Mouse (Mus musculus) hindbrain, embryonic 16.5 days (tissue): ENCODE results near the gene Nob1. TPM values are rescaled to one million over a fixed set of nuclear protein-coding genes. Genes with fewer than 3 reads are reported as not detected.

Source experiments
- ATAC-seq: fragments of 200-750 bp; cut with Nextera tagmentation; 2 replicates; pipeline ENCODE4 v1.8.0; 2017; ENCODE audit warnings: moderate TSS enrichment, moderate library complexity
- H3K27ac ChIP-seq: fragments of 300-500 bp; sonication (generic); 2 replicates; pipeline ENCODE4 v1.5.1; 2014; ENCODE audit warnings: low read depth, mild to moderate bottlenecking, control low read depth, low read length, moderate library complexity
- H3K27me3 ChIP-seq: fragments of 300-500 bp; sonication (generic); replicated peaks from 2 replicates; pipeline ENCODE4 v1.6.1; 2014; ENCODE audit warnings: low read length; ENCODE audit not compliant: control insufficient read depth, insufficient read depth
- H3K36me3 ChIP-seq: fragments of 300-500 bp; sonication (generic); 2 replicates; pipeline ENCODE4 v1.6.1; 2014; ENCODE audit warnings: mild to moderate bottlenecking, low read length, moderate library complexity, mixed read lengths; ENCODE audit not compliant: control insufficient read depth, insufficient read depth
- H3K4me1 ChIP-seq: fragments of 300-500 bp; sonication (generic); 2 replicates; pipeline ENCODE4 v1.6.1; 2014; ENCODE audit warnings: low read depth, low read length; ENCODE audit not compliant: control insufficient read depth, insufficient read depth
- H3K4me2 ChIP-seq: fragments of 300-500 bp; sonication (generic); 2 replicates; pipeline ENCODE4 v1.6.1; 2014; ENCODE audit warnings: mild to moderate bottlenecking, low read length, control low read depth, moderate library complexity
- H3K4me3 ChIP-seq: fragments of 300-500 bp; sonication (generic); 2 replicates; pipeline ENCODE4 v1.5.1; 2014; ENCODE audit warnings: mild to moderate bottlenecking, low read length, control low read depth, moderate library complexity
- H3K9ac ChIP-seq: fragments of 300-500 bp; sonication (generic); 2 replicates; pipeline ENCODE4 v1.6.1; 2014; ENCODE audit warnings: low read depth, mild to moderate bottlenecking, control low read depth, low read length, moderate library complexity
- H3K9me3 ChIP-seq: fragments of 300-500 bp; sonication (generic); 2 replicates; pipeline ENCODE4 v1.6.1; 2014; ENCODE audit warnings: mild to moderate bottlenecking, low read length, moderate library complexity; ENCODE audit not compliant: control insufficient read depth
- WGBS: fragments of 180-500 bp; shearing (Covaris S2); extraction: QIAGEN DNeasy Blood & Tissue Kit; methylation state at CpG from one replicate; pipeline ENCODE4 v1.1.7; 2014; 5-methylcytosine and 5-hydroxymethylcytosine counted together
- polyA plus RNA-seq: library from polyadenylated mRNA; unstranded; fragments of >200 nt; fragmentation: Nextera tagmentation; extraction: Ambion mirVana; gene quantifications from 2 replicates; pipeline ENCODE4 v1.2.1, GENCODE M21; 2015

Gene Nob1
- polyA plus RNA-seq, 1 experiment from 2014 or later = 64.2 TPM

- Histone ChIP-seq H3K4me3 (no peak overlapping the region), H3K27ac (no peak overlapping the region), H3K4me1 (no peaks in the 10 kb centered on the region; the same call in none of the 2 replicates), H3K27me3 (no peaks in the 10 kb centered on the region), H3K9ac (no peak overlapping the region; the same call in 1 of the 2 replicates), H3K36me3 (no peaks in the 10 kb centered on the region), H3K4me2 (no peak overlapping the region), H3K9me3 (no peaks in the 10 kb centered on the region)
- no peak for ATAC-seq
- WGBS = 61% methylated on average over 12 of the region's 12 CpGs
These were observed 27.2 kb downstream of the Nob1 start for GRCm38 (mm10) chr8:107397665-107398064.

DNA sequence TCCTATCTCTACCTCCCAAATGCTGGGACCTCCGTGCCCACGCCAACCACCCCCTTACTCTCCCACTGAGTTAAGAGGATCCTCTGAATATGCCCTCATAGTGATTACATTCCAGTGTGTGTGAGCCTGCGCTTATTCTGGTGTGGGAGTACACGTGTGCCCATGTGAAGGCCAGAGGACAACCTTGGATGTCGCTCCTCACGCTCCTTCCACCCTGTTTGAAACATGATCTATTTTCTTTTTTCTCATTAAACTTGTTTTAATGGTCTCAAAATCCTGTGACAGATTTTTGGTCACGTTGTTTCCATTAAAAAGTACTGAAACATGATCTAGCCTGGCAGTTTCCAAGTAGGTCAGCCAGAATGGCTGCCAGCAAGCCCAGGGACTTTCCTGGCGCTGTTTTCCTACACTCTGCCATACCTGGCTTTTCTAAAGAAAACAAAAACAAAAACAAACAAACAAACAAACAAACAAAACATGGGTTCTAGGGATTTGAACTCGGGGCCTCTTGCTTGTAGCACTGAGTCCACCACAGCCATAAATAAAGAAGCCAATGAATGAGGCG is 28.7 kb downstream of the Nob1 start:
- Histone ChIP-seq H3K4me1 (no peaks in the 10 kb centered on the region), H3K9ac (no peak overlapping the region), H3K9me3 (no peaks in the 10 kb centered on the region), H3K27ac (no peak overlapping the region), H3K4me2 (no peak overlapping the region), H3K4me3 (no peak overlapping the region), H3K36me3 (no peaks in the 10 kb centered on the region), H3K27me3 (no peaks in the 10 kb centered on the region)
- WGBS = 91% methylated on average over 10 of the region's 10 CpGs
- no peak for ATAC-seq

- H3K9me3 ChIP-seq = no peaks in the 10 kb centered on the region
- no peaks in the 10 kb centered on the region for H3K4me1 ChIP-seq
- H3K9ac ChIP-seq = no peak overlapping the region
- no peaks in the 10 kb centered on the region for H3K27me3 ChIP-seq
- H3K4me2 ChIP-seq = no peak overlapping the region
- no peak for ATAC-seq
- no peak overlapping the region for H3K27ac ChIP-seq
- H3K4me3 ChIP-seq = no peak overlapping the region
- no peaks in the 10 kb centered on the region for H3K36me3 ChIP-seq
These were observed 29.5 kb downstream of the Nob1 start for GRCm38 (mm10) chr8:107395397-107395796.

DNA sequence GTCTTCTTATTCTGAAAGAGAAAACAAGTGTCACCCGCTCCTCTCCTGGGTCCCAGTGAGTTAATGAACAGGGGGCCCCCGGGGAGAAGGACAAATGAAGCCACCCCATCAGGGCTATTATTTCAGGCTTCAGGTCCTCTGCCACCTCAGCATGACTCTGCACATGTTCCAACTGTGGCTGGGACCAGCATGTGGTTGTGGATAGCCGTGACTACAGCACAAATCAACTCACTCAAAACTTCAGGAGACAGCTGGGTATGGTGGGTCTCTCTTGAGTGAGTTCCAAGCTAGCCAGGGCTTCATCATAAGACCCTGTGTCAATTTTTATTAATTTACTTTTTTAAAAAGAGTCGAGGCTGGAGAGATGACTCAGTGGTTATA is 33.7 kb downstream of the Nob1 start:
- Histone ChIP-seq H3K9me3 (no peaks in the 10 kb centered on the region), H3K4me2 (no peak overlapping the region)
- WGBS = 72% methylated on average over 4 of the region's 4 CpGs

GRCm38 (mm10) chr8:107390476-107391135 is 34.2 kb downstream of the Nob1 start:
- Histone ChIP-seq H3K9ac (no peak overlapping the region), H3K27ac (no peak overlapping the region)

More for the DNA sequence above, 33.7 kb downstream of the Nob1 start:
- H3K36me3 ChIP-seq = no peaks in the 10 kb centered on the region
- H3K27ac ChIP-seq = no peak overlapping the region
- no peaks in the 10 kb centered on the region for H3K27me3 ChIP-seq
- H3K9ac ChIP-seq = no peak overlapping the region
- no peak overlapping the region for H3K4me3 ChIP-seq
- no peak for ATAC-seq
- H3K4me1 ChIP-seq = peaks cover 4% of the 10 kb centered on the region

DNA sequence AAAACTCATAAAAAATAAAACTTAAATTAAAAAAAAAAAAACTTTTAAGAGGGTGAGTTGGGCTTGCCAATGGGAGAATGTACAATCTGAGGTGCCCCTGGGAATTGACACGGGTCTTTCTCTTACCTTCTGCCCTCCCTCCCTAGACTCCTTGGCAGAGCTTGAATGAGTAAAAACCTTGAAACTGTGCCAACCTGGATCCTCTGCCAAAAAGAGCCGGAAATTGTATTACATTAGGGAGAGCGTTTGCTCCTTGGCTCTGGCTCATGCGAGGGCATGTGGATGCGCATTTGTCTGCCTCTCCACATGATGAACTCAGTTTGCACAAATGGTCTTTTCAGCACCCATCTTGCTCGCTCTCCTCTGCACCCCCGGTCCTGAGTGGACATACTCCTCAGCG is 35.3 kb downstream of the Nob1 start:
- H3K4me2 ChIP-seq = no peak overlapping the region
- no peak overlapping the region for H3K9ac ChIP-seq
- ATAC-seq = peak; percentile 88
- H3K4me1 ChIP-seq = peaks cover 4% of the 10 kb centered on the region
- H3K4me3 ChIP-seq = no peak overlapping the region
- H3K27ac ChIP-seq = no peak overlapping the region
- H3K9me3 ChIP-seq = no peaks in the 10 kb centered on the region
- H3K36me3 ChIP-seq = no peaks in the 10 kb centered on the region
- no peaks in the 10 kb centered on the region for H3K27me3 ChIP-seq
- whole genome bisulfite sequencing = 56% methylated on average over 8 of the region's 8 CpGs

More at GRCm38 (mm10) chr8:107390476-107391135, 34.2 kb downstream of the Nob1 start:
- Histone ChIP-seq H3K4me1 (peaks cover 4% of the 10 kb centered on the region), H3K4me3 (no peak overlapping the region), H3K9me3 (no peaks in the 10 kb centered on the region), H3K36me3 (no peaks in the 10 kb centered on the region), H3K4me2 (no peak overlapping the region), H3K27me3 (no peaks in the 10 kb centered on the region)
- ATAC-seq = no peak
- 90% methylated on average over 16 of the region's 16 CpGs for WGBS

DNA sequence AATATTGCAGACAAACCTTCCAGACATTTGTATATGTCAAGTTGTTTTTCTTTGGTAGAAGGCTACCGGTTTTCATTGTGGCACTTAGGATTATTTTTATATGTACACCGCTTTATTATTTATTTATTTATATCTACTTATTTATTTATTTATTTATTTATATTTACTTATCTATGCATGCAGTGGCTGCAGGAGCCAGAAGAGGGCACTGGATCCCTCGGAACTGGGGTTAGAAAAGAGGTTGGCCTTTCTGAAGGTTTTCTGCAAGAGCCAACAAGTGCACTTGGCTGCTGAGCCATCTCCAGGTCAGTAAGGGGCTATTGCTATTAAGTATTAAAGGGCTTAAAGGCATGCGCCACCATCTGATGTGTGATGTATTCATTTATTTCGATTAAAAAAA is 37.0 kb downstream of the Nob1 start:
- ATAC-seq = no peak
- Histone ChIP-seq H3K4me2 (no peak overlapping the region), H3K36me3 (no peaks in the 10 kb centered on the region), H3K4me1 (peaks cover 4% of the 10 kb centered on the region), H3K9ac (no peak overlapping the region), H3K4me3 (no peak overlapping the region), H3K27me3 (no peaks in the 10 kb centered on the region), H3K27ac (no peak overlapping the region), H3K9me3 (no peaks in the 10 kb centered on the region)
- 68% methylated on average over 5 of the region's 5 CpGs for WGBS

GRCm38 (mm10) chr8:107386642-107387041 is 38.2 kb downstream of the Nob1 start:
- Histone ChIP-seq H3K9ac (no peak overlapping the region), H3K27ac (no peak overlapping the region), H3K4me3 (no peak overlapping the region), H3K4me1 (peaks cover 4% of the 10 kb centered on the region), H3K36me3 (no peaks in the 10 kb centered on the region), H3K9me3 (no peaks in the 10 kb centered on the region), H3K4me2 (no peak overlapping the region), H3K27me3 (no peaks in the 10 kb centered on the region)
- WGBS = 31% methylated on average over 3 of the region's 3 CpGs
- no peak for ATAC-seq

GRCm38 (mm10) chr8:107386171-107386570 is 38.7 kb downstream of the Nob1 start:
- no peak for ATAC-seq
- H3K36me3 ChIP-seq = no peaks in the 10 kb centered on the region
- 50% methylated on average over 5 of the region's 5 CpGs for WGBS
- no peak overlapping the region for H3K9ac ChIP-seq
- H3K27me3 ChIP-seq = no peaks in the 10 kb centered on the region
- peaks cover 4% of the 10 kb centered on the region for H3K4me1 ChIP-seq
- H3K4me3 ChIP-seq = no peak overlapping the region
- H3K27ac ChIP-seq = no peak overlapping the region
- no peaks in the 10 kb centered on the region for H3K9me3 ChIP-seq
- no peak overlapping the region for H3K4me2 ChIP-seq
